Mouse (Mus musculus) liver, adult 2 months (tissue): ENCODE results near the gene Lman2.

ENCODE experiments used
- CTCF ChIP-seq: fragments of 200-500 bp; IDR thresholded peaks from 2 replicates; pipeline ENCODE4 v1.5.1; 2011; ENCODE audit warnings: low read depth, low read length, control low read depth
- POLR2A ChIP-seq: fragments of 200-500 bp; IDR thresholded peaks from 2 replicates; pipeline ENCODE4 v1.6.1; 2011; ENCODE audit warnings: low read length, control low read depth; ENCODE audit not compliant: insufficient read depth; ENCODE audit errors: extremely low read depth

DNA sequence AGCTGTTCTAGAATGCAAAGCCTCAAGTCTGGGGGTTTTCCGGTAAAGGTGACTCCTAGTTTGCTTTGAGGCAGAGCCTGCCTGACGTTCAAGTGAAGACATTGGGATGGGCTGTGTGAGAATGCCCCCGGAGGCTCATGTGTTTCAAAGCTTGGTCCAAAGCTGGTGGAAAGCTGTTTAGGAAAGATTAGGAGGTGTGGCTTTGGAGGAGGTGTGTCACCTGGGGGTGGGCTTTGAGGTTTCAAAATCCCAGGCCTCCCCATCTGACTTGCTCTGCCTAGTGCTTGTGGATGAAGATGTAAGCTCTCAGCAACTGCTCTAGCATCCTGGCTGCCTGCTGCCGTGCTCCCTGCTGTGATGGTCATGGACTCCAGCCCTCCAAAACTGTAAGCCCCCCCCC, 26.9 kb downstream of the Lman2 start:
- TF ChIP-seq CTCF (no peak), POLR2A (no peak)
